Comparison of ENCODE assay signal across 8 mouse cellular contexts in the genomic region with DNA sequence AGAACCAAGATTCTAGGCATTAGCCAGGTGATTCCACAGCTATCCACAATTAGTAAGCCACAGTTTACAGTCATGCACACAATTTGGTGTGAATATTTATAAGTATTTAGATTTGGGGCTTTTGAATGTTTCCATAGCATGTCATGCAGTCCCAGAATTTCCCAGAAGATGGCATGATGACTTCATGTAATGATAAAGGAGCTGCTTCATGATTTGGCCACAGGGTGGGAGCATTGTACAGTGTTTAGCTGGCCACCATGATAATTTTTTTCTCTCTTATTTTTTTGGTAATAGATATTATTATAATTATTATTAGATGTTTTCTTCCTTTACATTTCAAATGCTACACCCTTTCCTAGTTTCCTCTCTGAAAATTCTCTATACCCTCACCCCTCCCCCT.
DNase-seq lines count a peak whose midpoint lies in the region; ATAC-seq lines count a peak whose summit lies in the region.

No protein-coding gene starts in this region.

- H3K27ac ChIP-seq in hindbrain, embryonic 11.5 days (ENCODE audit: low read depth, low read length), result no peak overlapping the region
- no peak overlapping the region for H3K27ac ChIP-seq in hindbrain, embryonic 12.5 days

- no peak overlapping the region for H3K9ac ChIP-seq in hindbrain, embryonic 11.5 days (ENCODE audit: low read depth, low read length)
- no peak overlapping the region for H3K9ac ChIP-seq in hindbrain, embryonic 12.5 days

- no peak overlapping the region for H3K4me3 ChIP-seq in hindbrain, embryonic 11.5 days (ENCODE audit: low read depth, low read length)
- no peak overlapping the region for H3K4me3 ChIP-seq in hindbrain, embryonic 12.5 days

- no peaks in the 10 kb centered on the region for H3K27me3 ChIP-seq in hindbrain, embryonic 11.5 days (ENCODE audit: control insufficient read depth, insufficient read depth, low read length)
- no peaks in the 10 kb centered on the region for H3K27me3 ChIP-seq in hindbrain, embryonic 12.5 days
- H3K27me3 ChIP-seq in splenic B cell, adult 2 months (ENCODE audit: control insufficient read depth, insufficient read depth, low read length, poor library complexity, severe bottlenecking), result no peaks in the 10 kb centered on the region

- DNase-seq in hindbrain, embryonic 11.5 days (ENCODE audit: low spot score), result peak; percentile 77
- peak; percentile 13 for DNase-seq in WW6 (ENCODE audit: low read depth, low spot score)
- DNase-seq in embryo, embryonic 10.5 days (ENCODE audit: low spot score), result peak; percentile 85
- peak; percentile 9 for DNase-seq in gastrocnemius, postnatal 25 days
- peak; percentile 13 to 66 for DNase-seq in layer of hippocampus, adult 8-10 months (ENCODE audit: low spot score in 2 of 2)
- DNase-seq in lung, postnatal 10 days, result peak; percentile 79
- DNase-seq in splenic B cell, adult 2 months (ENCODE audit: low read depth, low spot score), result peak; percentile 32

- H3K36me3 ChIP-seq in hindbrain, embryonic 11.5 days (ENCODE audit: control insufficient read depth, insufficient read depth, low read length), result no peaks in the 10 kb centered on the region
- H3K36me3 ChIP-seq in hindbrain, embryonic 12.5 days, result no peaks in the 10 kb centered on the region
- no peaks in the 10 kb centered on the region for H3K36me3 ChIP-seq in splenic B cell, adult 2 months (ENCODE audit: control insufficient read depth, insufficient read depth, low read length, poor library complexity, severe bottlenecking)

- no peak for ATAC-seq in hindbrain, embryonic 11.5 days (ENCODE audit: low FRiP score)
- ATAC-seq in hindbrain, embryonic 12.5 days (ENCODE audit: low FRiP score), result no peak

- H3K9me3 ChIP-seq in hindbrain, embryonic 11.5 days (ENCODE audit: control insufficient read depth, low read length), result no peaks in the 10 kb centered on the region
- no peaks in the 10 kb centered on the region for H3K9me3 ChIP-seq in hindbrain, embryonic 12.5 days (replicated peaks)

- no peaks in the 10 kb centered on the region for H3K4me1 ChIP-seq in hindbrain, embryonic 11.5 days (replicated peaks; ENCODE audit: control insufficient read depth, insufficient read depth, low read length)
- no peaks in the 10 kb centered on the region for H3K4me1 ChIP-seq in hindbrain, embryonic 12.5 days

- H3K4me2 ChIP-seq in hindbrain, embryonic 11.5 days (replicated peaks; ENCODE audit: low read depth, low read length), result no peak overlapping the region
- no peak overlapping the region for H3K4me2 ChIP-seq in hindbrain, embryonic 12.5 days (replicated peaks)

Comparison
In these comparisons a context has a peak if more than half of its experiments do, and no peak if none do; other contexts are left out.
1. DNase-seq: peak in every context shown above with its lines; median percentile 85 in embryo, embryonic 10.5 days; 79 in lung, postnatal 10 days; 77 in hindbrain, embryonic 11.5 days; 40 in layer of hippocampus, adult 8-10 months; 32 in splenic B cell, adult 2 months; 13 in WW6; 9 in gastrocnemius, postnatal 25 days.